Mouse (Mus musculus): Measurements from ENCODE around the gene Tbc1d2. TPM values are rescaled to one million over a fixed set of nuclear protein-coding genes. Genes with fewer than 3 reads are reported as not detected.
"Not testable (repeated sequence)": the region's sequence is repeated elsewhere in the genome, so short reads cannot be mapped to it uniquely, and the experiment has no call there.

Gene Tbc1d2
- polyA plus RNA-seq, 1 experiment, result 3.0 TPM

DNA sequence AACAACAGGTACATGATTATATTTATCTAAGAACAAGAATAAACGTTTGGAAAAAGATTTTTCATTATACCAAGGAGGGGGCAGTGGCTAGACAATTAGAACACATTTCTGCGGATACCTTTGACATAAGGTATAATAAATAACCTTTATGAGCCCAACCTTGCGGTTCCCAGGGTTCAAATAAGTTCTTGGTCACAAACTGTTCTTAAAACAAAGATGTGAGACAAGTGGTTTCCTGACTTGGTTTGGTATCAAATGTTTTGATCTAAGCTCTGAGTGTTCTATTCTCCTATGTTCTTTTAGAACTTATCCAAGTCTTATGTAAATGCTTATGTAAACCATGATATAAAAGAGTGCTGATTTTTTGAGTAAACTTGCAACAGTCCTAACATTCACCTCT lies 65.5 kb downstream of the Tbc1d2 start:
- not testable (repeated sequence) for DNase-seq (ENCODE audit: extremely low spot score in 1 of 2, low spot score in 1 of 2)

DNA sequence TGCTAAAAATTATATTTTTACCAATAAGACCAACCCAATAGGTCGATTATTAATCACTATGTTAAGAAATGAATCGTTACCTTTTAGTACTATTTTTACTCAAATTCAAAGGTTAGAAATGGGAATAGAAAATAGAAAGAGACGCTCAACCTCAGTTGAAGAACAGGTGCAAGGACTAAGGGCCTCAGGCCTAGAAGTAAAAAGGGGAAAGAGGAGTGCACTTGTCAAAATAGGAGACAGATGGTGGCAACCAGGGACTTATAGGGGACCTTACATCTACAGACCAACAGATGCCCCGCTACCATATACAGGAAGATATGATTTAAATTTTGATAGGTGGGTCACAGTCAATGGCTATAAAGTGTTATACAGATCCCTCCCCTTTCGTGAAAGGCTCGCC lies 65.9 kb downstream of the Tbc1d2 start:
- not testable (repeated sequence) for DNase-seq (ENCODE audit: extremely low spot score in 1 of 2, low spot score in 1 of 2)

DNA sequence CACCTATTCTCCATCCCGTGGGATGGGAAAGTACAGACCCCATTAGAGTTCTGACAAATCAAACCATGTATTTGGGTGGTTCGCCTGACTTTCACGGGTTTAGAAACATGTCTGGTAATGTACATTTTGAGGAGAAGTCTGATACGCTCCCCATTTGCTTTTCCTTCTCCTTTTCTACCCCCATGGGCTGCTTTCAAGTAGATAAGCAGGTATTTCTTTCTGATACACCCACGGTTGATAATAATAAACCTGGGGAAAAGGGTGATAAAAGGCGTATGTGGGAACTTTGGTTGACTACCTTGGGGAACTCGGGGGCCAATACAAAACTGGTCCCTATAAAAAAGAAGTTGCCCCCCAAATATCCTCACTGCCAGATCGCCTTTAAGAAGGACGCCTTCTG lies 68.0 kb downstream of the Tbc1d2 start:
- DNase-seq (ENCODE audit: extremely low spot score in 1 of 2, low spot score in 1 of 2), result not testable (repeated sequence)

DNA sequence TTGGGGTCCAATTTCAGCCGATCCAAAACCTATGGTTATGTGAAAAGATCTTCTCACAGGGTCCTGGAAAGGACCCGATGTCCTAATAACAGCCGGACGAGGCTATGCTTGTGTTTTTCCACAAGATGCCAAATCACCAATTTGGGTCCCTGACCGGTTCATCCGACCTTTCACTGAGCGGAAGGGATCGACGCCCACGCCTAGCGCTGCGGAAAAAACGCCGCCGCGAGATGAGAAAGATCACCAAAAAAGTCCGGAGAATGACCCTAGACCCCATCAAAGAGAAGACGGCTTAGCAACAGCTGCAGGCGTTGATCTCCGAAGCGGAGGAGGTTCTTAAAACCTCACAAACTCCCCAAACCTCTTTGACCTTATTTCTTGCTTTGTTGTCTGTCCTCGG lies 68.4 kb downstream of the Tbc1d2 start:
- DNase-seq (ENCODE audit: extremely low spot score in 1 of 2, low spot score in 1 of 2), result not testable (repeated sequence)

- DNase-seq (ENCODE audit: extremely low spot score in 1 of 2, low spot score in 1 of 2), result not testable (repeated sequence)
Measured at GRCm38 (mm10) chr4:46580799-46581243, 69.2 kb downstream of the Tbc1d2 start.

DNA sequence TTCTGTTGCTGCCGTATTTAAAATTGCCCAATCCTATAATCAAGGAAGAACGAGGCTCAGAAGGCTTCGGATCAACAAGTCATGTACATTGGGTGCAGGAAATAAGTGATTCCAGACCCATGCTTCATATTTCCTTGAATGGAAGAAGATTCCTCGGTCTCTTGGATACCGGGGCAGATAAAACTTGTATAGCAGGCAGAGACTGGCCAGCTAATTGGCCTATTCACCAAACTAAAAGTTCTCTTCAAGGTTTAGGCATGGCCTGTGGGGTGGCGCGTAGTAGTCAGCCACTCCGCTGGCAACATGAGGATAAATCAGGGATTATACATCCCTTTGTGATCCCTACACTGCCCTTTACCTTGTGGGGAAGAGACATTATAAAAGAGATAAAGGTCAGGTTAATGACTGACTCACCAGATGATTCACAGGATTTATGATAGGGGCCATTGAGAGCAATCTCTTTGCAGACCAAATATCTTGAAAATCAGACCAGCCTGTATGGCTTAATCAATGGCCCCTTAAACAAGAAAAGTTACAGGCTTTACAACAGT lies 71.1 kb downstream of the Tbc1d2 start:
- not testable (repeated sequence) for DNase-seq (ENCODE audit: extremely low spot score in 1 of 2, low spot score in 1 of 2)

DNA sequence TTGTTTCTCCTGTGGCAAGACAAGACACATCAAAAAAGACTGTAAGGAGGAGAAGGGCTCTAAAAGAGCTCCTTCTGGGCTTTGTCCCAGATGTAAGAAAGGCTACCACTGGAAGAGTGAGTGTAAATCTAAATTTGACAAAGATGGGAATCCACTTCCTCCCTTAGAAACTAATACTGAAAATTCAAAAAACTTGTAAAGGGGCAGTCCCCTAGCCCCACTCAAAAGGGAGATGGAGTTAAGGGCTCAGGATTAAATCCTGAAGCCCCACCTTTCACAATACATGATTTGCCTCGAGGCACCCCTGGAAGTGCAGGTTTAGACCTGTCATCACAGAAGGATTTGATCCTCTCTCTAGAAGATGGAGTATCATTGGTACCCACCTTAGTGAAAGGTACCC lies 71.8 kb downstream of the Tbc1d2 start:
- DNase-seq (ENCODE audit: extremely low spot score in 1 of 2, low spot score in 1 of 2), result no peak

GRCm38 (mm10) chr4:46575509-46576284 lies 74.3 kb downstream of the Tbc1d2 start:
- not testable (repeated sequence) for DNase-seq (ENCODE audit: extremely low spot score in 1 of 2, low spot score in 1 of 2)

DNA sequence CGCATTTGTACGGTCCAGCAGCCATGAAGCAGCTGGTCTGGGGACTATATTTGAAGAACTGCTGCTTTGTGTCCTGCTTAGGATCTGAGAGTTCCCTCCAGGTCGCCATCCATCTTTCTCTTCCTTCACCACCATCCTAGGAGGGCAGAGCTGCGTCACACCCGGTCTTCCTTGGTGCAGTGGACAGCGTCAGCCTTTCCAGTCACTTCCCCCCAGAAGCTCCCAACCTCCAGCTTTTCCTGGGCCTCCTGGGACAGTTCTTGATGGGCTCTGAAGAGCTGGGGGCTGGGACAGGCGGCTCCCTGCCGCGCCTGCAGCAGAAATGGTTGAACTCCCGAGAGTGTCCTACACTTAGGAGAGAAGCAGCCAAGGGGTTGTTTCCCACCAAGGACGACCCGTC lies 75.2 kb downstream of the Tbc1d2 start:
- no peak for DNase-seq (ENCODE audit: extremely low spot score in 1 of 2, low spot score in 1 of 2)

DNA sequence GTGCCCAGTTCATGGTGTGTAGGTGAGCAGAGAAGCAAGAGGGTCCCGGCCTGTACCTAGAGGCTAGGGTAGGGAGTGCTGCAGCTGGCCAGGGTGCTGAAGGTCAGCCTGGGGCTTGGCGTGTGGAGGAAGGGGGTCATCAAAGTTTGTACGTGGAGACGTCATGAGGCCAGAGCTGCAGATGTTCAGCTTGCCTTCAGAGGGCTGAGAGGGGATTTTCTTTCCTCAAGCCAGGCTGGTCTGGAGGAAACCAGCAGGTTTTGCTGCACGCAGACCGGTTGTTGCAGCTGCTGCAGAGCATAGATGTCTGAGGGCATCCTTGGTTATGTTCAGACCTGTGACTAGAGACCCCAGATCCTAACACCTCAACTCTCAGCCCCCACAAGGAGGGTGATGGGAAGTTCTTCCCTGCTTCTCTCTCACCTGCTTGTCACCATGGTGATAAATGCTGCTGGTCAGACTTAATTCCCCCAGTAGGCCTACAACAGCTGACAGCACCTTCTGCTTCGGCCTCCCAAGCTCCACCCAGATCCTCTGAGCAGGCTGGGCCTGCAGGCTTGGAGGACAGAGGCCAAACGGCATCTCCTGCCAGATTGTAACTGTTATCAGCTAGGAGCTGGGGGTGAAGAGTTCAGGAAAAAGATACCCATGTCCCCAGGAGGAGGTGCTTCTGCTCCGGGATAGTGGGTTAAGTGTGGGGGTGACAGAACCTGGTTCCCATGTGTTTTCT lies 75.8 kb downstream of the Tbc1d2 start:
- DNase-seq (ENCODE audit: extremely low spot score in 1 of 2, low spot score in 1 of 2), result no peak

DNA sequence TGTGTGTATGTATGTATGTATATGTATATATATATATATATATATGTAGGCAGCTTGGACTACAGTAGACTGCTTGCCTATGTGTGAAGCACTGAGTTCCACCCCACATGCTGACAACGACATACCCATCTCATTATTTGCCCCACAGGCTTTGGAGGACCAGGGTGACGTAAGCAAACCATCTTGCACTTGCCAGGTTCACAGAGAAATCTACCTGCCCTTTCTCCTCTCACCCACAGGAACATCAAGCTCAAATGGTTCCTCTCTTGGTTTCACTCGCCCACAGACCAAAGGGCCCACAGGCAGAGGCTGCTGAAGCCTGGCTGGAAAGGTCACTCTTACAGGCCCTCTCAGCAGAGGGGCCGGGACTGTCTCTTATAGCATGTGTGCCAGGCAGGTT lies 77.4 kb downstream of the Tbc1d2 start:
- no peak for DNase-seq (ENCODE audit: extremely low spot score in 1 of 2, low spot score in 1 of 2)

DNA sequence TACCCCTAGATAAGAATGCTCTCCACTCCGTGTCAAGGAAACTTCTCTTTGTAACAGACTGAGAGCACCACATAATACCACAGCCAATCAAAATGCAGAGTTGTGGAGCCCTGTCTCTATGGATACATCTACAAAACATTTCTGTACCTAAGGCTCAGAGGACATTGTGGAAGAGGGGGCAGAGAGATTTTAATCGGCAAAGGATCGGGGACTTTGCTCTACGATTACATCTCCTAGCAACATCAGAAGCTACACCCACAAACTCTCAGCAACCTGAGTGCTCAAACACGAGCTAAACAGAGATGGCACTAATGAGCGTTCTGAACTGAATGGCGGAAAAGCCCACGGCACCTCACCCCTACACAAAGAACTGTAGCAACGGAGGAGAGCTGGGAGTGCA lies 78.3 kb downstream of the Tbc1d2 start:
- no peak for DNase-seq (ENCODE audit: extremely low spot score in 1 of 2, low spot score in 1 of 2)

DNA sequence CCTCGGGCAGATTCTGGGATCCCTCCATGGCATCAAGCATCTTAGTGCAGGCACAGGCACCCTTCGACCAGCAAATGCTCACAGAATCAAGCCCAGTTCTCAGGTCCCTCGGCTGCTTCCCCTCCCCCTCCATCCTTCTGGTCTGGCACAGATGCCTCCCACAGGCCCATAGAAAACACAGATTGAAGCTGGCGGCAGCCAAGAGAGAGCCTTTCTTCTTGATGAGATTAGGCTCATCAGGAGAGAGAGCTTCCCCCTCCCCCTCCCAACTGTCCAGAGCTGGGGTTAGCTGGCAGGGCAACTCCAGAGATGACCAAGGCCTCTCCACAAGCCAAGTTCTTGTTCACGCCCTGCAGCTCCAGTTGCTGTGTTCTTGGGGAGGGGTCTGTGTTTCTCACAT lies 80.3 kb downstream of the Tbc1d2 start:
- peak in 1 of 2 experiments; percentile 52 for DNase-seq (ENCODE audit: extremely low spot score in 1 of 2, low spot score in 1 of 2)

DNA sequence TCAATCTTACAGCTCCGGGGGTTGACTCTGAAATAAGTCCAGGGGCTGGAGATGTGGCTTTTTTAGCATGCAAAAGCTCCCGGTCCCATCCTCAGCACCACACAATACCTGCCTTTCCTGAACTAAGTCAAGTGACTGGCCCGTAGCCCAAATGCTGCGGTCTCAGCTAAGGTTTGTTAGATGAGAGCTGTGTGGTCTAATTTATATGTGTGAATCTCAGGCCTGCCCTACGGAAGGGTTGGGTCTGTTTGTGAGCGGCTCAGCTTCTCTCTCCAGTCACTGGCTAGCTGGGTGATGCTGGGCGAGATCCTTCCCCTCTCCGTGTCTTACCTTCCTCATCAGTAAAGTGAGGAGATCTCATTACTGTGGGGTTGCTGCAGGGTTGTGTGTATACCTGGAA lies 81.8 kb downstream of the Tbc1d2 start:
- DNase-seq (ENCODE audit: extremely low spot score in 1 of 2, low spot score in 1 of 2), result no peak

- no peak for DNase-seq (ENCODE audit: extremely low spot score in 1 of 2, low spot score in 1 of 2)
Measured at GRCm38 (mm10) chr4:46566931-46567671, 82.9 kb downstream of the Tbc1d2 start.

- no peak for DNase-seq (ENCODE audit: extremely low spot score in 1 of 2, low spot score in 1 of 2)
Measured at GRCm38 (mm10) chr4:46565393-46565955, 84.5 kb downstream of the Tbc1d2 start.

GRCm38 (mm10) chr4:46564247-46564646 lies 85.8 kb downstream of the Tbc1d2 start:
- no peak for DNase-seq (ENCODE audit: extremely low spot score in 1 of 2, low spot score in 1 of 2)

DNA sequence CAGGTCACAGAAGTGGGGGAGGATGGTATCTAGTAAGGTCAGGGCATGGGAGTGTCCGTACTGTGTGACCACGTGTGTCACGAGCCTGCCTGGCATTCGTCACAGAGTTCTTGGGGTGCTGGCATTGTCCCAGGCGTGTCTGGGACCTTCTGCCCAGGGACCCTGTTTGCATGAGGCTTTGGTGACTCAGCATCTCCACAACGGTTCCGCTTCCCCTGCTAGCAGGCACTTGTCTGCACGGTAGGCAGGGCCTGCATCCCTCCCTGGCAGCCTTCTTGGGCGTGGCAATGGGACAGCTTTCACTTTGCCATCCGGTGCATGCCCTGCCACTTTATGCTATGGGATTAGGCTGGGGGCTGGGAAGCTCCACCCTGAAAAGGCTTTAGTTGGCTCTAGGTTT lies 86.2 kb downstream of the Tbc1d2 start:
- DNase-seq (ENCODE audit: extremely low spot score in 1 of 2, low spot score in 1 of 2), result no peak

DNA sequence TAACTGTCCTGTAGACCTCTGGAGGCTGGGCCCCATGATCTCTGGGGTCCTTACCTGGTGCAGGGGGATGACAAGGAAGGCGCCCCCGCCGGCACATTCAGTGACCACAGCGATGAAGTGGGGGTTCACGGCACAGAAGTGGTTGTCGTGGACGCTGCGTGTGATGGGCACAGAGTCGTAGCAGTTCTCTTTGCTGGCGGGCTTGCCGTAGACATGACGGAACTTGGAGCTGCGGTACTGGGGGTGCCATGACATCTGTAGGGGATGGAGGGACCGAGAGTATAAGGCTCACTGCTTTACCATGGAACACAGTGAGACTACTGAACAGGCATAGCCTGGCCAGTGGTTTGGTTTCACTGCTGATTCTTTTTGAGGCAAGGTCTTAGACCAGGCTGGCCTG lies 87.2 kb downstream of the Tbc1d2 start:
- DNase-seq (ENCODE audit: extremely low spot score in 1 of 2, low spot score in 1 of 2), result no peak

GRCm38 (mm10) chr4:46562037-46562436 lies 88.0 kb downstream of the Tbc1d2 start:
- no peak for DNase-seq (ENCODE audit: extremely low spot score in 1 of 2, low spot score in 1 of 2)

All from frontal cortex, adult 2 months (tissue).